Mouse (Mus musculus): Measurements from ENCODE around the gene Cpb1. TPM values are rescaled to one million over a fixed set of nuclear protein-coding genes. Genes with fewer than 3 reads are reported as not detected.

Gene Cpb1
- total RNA-seq (2015; ENCODE audit: low replicate concordance) (not detected in 2 replicates), total RNA-seq (2017; ENCODE audit: low replicate concordance) (not detected in 2 replicates)

GRCm38 (mm10) chr3:20275633-20276032, at the start of gene Cpb1:
Gene Cpb1 (minus strand): TSS chr3:20275733.
- no peak for ATAC-seq (replicated peaks; ENCODE audit: low FRiP score, poor library complexity, severe bottlenecking)

- no peak for ATAC-seq (replicated peaks; ENCODE audit: low FRiP score, poor library complexity, severe bottlenecking)
Observed at GRCm38 (mm10) chr3:20317233-20317632, 41.7 kb upstream of the Cpb1 start.

- no peak for ATAC-seq (replicated peaks; ENCODE audit: low FRiP score, poor library complexity, severe bottlenecking)
Observed at GRCm38 (mm10) chr3:20309142-20309541, 33.6 kb upstream of the Cpb1 start.

- no peak for ATAC-seq (replicated peaks; ENCODE audit: low FRiP score, poor library complexity, severe bottlenecking)
Observed at GRCm38 (mm10) chr3:20307256-20307655, 31.7 kb upstream of the Cpb1 start.

- ATAC-seq (replicated peaks; ENCODE audit: low FRiP score, poor library complexity, severe bottlenecking), result no peak
Observed at GRCm38 (mm10) chr3:20304758-20305352, 29.3 kb upstream of the Cpb1 start.

- ATAC-seq (replicated peaks; ENCODE audit: low FRiP score, poor library complexity, severe bottlenecking), result no peak
Observed at GRCm38 (mm10) chr3:20295546-20295945, 20.0 kb upstream of the Cpb1 start.

- ATAC-seq (replicated peaks; ENCODE audit: low FRiP score, poor library complexity, severe bottlenecking), result no peak
Observed at GRCm38 (mm10) chr3:20294542-20295348, 19.2 kb upstream of the Cpb1 start.

- ATAC-seq (replicated peaks; ENCODE audit: low FRiP score, poor library complexity, severe bottlenecking), result no peak
Observed at GRCm38 (mm10) chr3:20291370-20291769, 15.8 kb upstream of the Cpb1 start.

- no peak for ATAC-seq (replicated peaks; ENCODE audit: low FRiP score, poor library complexity, severe bottlenecking)
Observed at GRCm38 (mm10) chr3:20288761-20289160, 13.2 kb upstream of the Cpb1 start.

- no peak for ATAC-seq (replicated peaks; ENCODE audit: low FRiP score, poor library complexity, severe bottlenecking)
Observed at GRCm38 (mm10) chr3:20281796-20282195, 6.3 kb upstream of the Cpb1 start.

GRCm38 (mm10) chr3:20254566-20255479, 20.7 kb downstream of the Cpb1 start:
- ATAC-seq (replicated peaks; ENCODE audit: low FRiP score, poor library complexity, severe bottlenecking), result no peak

GRCm38 (mm10) chr3:20243913-20244312, 31.6 kb downstream of the Cpb1 start:
- no peak for ATAC-seq (replicated peaks; ENCODE audit: low FRiP score, poor library complexity, severe bottlenecking)

GRCm38 (mm10) chr3:20242050-20242449, 33.5 kb downstream of the Cpb1 start, which contains the start of gene Cpa3:
Gene Cpa3 (minus strand): TSS chr3:20242181.
- ATAC-seq (replicated peaks; ENCODE audit: low FRiP score, poor library complexity, severe bottlenecking), result no peak

- no peak for ATAC-seq (replicated peaks; ENCODE audit: low FRiP score, poor library complexity, severe bottlenecking)
Observed at GRCm38 (mm10) chr3:20239741-20240140, 35.8 kb downstream of the Cpb1 start.

GRCm38 (mm10) chr3:20236965-20237364, 38.6 kb downstream of the Cpb1 start:
- ATAC-seq (replicated peaks; ENCODE audit: low FRiP score, poor library complexity, severe bottlenecking), result no peak

- ATAC-seq (replicated peaks; ENCODE audit: low FRiP score, poor library complexity, severe bottlenecking), result no peak
Observed at GRCm38 (mm10) chr3:20229027-20229426, 46.5 kb downstream of the Cpb1 start.

GRCm38 (mm10) chr3:20225429-20225828, 50.1 kb downstream of the Cpb1 start:
- no peak for ATAC-seq (replicated peaks; ENCODE audit: low FRiP score, poor library complexity, severe bottlenecking)

- no peak for ATAC-seq (replicated peaks; ENCODE audit: low FRiP score, poor library complexity, severe bottlenecking)
Observed at GRCm38 (mm10) chr3:20222926-20223698, 52.4 kb downstream of the Cpb1 start.

GRCm38 (mm10) chr3:20222136-20222535, 53.4 kb downstream of the Cpb1 start:
- no peak for ATAC-seq (replicated peaks; ENCODE audit: low FRiP score, poor library complexity, severe bottlenecking)

Measured in erythroid progenitor cell, adult 5-6 weeks (primary cell).